Mouse (Mus musculus) ES-Bruce4 (cell line): ENCODE data around the gene Syngr3.

Experiments
- CTCF ChIP-seq: IDR thresholded peaks from one replicate; pipeline ENCODE4 v1.8.1; 2011; ENCODE audit warnings: low read depth, low read length
- EP300 ChIP-seq: IDR thresholded peaks from 2 replicates; pipeline ENCODE4 v1.6.1; 2011; ENCODE audit warnings: low read depth, low read length; ENCODE audit not compliant: insufficient read depth
- POLR2A ChIP-seq: IDR thresholded peaks from one replicate; pipeline ENCODE4 v1.8.1; 2011; ENCODE audit warnings: low read length; ENCODE audit not compliant: insufficient read depth

- TF ChIP-seq CTCF, result no peak
- TF ChIP-seq POLR2A, result no peak
- TF ChIP-seq EP300, result no peak
Observed at GRCm38 (mm10) chr17:24707801-24708425, 18.2 kb upstream of the Syngr3 start.
